Mouse (Mus musculus) liver, adult 2 months (tissue): ENCODE data around the gene Ugt3a1.

Source experiments
- CTCF ChIP-seq: fragments of 200-500 bp; IDR thresholded peaks from 2 replicates; pipeline ENCODE4 v1.5.1; 2011; ENCODE audit warnings: low read depth, low read length, control low read depth
- POLR2A ChIP-seq: fragments of 200-500 bp; IDR thresholded peaks from 2 replicates; pipeline ENCODE4 v1.6.1; 2011; ENCODE audit warnings: low read length, control low read depth; ENCODE audit not compliant: insufficient read depth; ENCODE audit errors: extremely low read depth

DNA sequence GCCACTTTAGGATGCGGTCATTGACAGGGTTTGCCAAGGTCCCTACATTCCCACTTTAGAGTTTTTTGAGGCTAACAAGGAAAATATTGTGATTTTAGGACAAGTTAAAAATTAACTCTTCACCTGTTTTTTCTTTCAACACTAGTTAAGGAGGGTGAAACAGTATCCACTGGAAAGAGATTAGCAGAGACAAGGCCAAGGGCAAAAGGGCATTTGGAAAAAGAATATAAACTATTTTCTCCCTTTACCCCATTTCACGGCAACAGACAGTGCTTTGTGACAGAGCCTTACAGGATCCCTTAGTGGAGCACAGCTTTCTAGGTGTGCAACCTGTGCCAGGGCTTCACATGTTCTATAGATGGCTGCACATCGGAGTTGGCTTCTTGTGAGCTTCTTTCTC, 2.9 kb downstream of the Ugt3a1 start:
- TF ChIP-seq CTCF (no peak), POLR2A (no peak)
